Mouse (Mus musculus): ENCODE measurements around the gene Egr4.

DNA sequence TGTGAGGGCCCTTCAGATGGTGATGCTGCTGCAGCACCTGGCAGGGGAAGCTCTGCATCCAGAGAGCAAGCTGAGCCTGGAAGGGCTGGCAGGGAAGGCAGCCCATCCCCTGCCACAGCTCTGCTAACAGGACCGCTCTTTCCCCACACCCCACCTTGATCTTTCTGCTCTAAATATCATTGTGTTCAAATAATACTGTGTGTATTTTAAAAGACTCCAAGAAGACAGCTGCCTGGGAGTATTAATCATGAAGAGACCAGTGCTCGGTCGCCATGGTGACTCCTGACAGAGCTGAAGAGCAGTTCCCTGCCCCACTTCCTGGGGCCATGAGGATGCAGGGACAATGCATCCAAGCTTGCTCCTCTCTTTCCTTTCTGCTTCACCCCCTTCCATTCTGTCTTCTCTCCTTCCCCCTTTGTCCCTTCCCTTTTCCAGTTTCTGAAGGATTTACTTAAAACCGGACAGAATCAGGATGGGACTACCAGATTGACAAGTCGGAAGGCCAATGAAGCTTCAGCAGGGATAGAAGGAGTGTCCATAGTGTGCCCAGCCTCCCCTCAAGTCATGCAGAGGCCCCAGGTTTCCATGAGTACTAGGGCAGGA, 4.8 kb upstream of the Egr4 start:
- no peak for TF ChIP-seq EP300 (IDR thresholded peaks at IDR 0.05; ENCODE audit: low read length)
- no peak for TF ChIP-seq BHLHE40 (IDR thresholded peaks at IDR 0.05; ENCODE audit: low read depth, low read length)
- no peak for TF ChIP-seq MXI1 (IDR thresholded peaks at IDR 0.05; ENCODE audit: low read depth, low read length)
- no peak for TF ChIP-seq CTCF (conservative IDR thresholded peaks at IDR 0.05 in 1 of 2, IDR thresholded peaks at IDR 0.05 in 1 of 2; ENCODE audit: low read depth in 2 of 2, low read length in 2 of 2)
- TF ChIP-seq MYC (IDR thresholded peaks at IDR 0.05; ENCODE audit: low read depth, low read length), result no peak
- TF ChIP-seq TBP (conservative IDR thresholded peaks at IDR 0.05; ENCODE audit: low read depth, low read length), result no peak
- TF ChIP-seq POLR2A (IDR thresholded peaks at IDR 0.05; ENCODE audit: low read depth, low read length), result no peak
- TF ChIP-seq SIN3A (IDR thresholded peaks at IDR 0.05; ENCODE audit: low read length), result no peak
- no peak for TF ChIP-seq PAX5 (IDR thresholded peaks at IDR 0.05; ENCODE audit: low read length)
- TF ChIP-seq ELF1 (IDR thresholded peaks at IDR 0.05; ENCODE audit: low read depth, low read length), result no peak
- no peak for TF ChIP-seq RAD21 (IDR thresholded peaks at IDR 0.05; ENCODE audit: low read depth, low read length)

Measured in CH12.LX (cell line).